Mouse (Mus musculus) kidney, embryonic 14.5 days (tissue): ENCODE results near the gene Mapk12. TPM values are rescaled to one million over a fixed set of nuclear protein-coding genes. Genes with fewer than 3 reads are reported as not detected.
A peak's percentile ranks its signal among the peaks of the same experiment; 100 is the strongest.

ENCODE experiments used
- ATAC-seq: fragments of 200-750 bp; cut with Nextera tagmentation; 2 replicates; pipeline ENCODE4 v1.8.0; 2017; ENCODE audit warnings: moderate number of reproducible peaks, mild to moderate bottlenecking, moderate TSS enrichment, moderate library complexity; ENCODE audit not compliant: low FRiP score, low TSS enrichment
- H3K27ac ChIP-seq: fragments of 300-500 bp; sonication (generic); 2 replicates; pipeline ENCODE4 v1.5.1; 2014; ENCODE audit warnings: low read depth, mild to moderate bottlenecking, low read length, moderate library complexity, mixed read lengths
- H3K27me3 ChIP-seq: fragments of 300-500 bp; sonication (generic); 2 replicates; pipeline ENCODE4 v1.6.1; 2014; ENCODE audit warnings: mild to moderate bottlenecking, low read length; ENCODE audit not compliant: control insufficient read depth, insufficient read depth
- H3K36me3 ChIP-seq: fragments of 300-500 bp; sonication (generic); 2 replicates; pipeline ENCODE4 v1.6.1; 2014; ENCODE audit warnings: low read length, mixed read lengths; ENCODE audit not compliant: control insufficient read depth, insufficient read depth
- H3K4me1 ChIP-seq: fragments of 300-500 bp; sonication (generic); 2 replicates; pipeline ENCODE4 v1.6.1; 2014; ENCODE audit warnings: low read length, mixed read lengths; ENCODE audit not compliant: control insufficient read depth, insufficient read depth
- H3K4me2 ChIP-seq: fragments of 300-500 bp; sonication (generic); replicated peaks from 2 replicates; pipeline ENCODE4 v1.6.1; 2014; ENCODE audit warnings: low read depth, mild to moderate bottlenecking, low read length
- H3K4me3 ChIP-seq: fragments of 300-500 bp; sonication (generic); 2 replicates; pipeline ENCODE4 v1.5.1; 2014; ENCODE audit warnings: mild to moderate bottlenecking, low read length
- H3K9ac ChIP-seq: fragments of 300-500 bp; sonication (generic); 2 replicates; pipeline ENCODE4 v1.6.1; 2014; ENCODE audit warnings: low read depth, mild to moderate bottlenecking, low read length, moderate library complexity
- H3K9me3 ChIP-seq: fragments of 300-500 bp; sonication (generic); 2 replicates; pipeline ENCODE4 v1.6.1; 2016; ENCODE audit warnings: low read length; ENCODE audit not compliant: control insufficient read depth
- WGBS: fragments of 180-500 bp; shearing (Covaris S2); extraction: QIAGEN DNeasy Blood & Tissue Kit; methylation state at CpG from one replicate; pipeline ENCODE4 v1.1.7; 2014; 5-methylcytosine and 5-hydroxymethylcytosine counted together
- polyA plus RNA-seq: library from polyadenylated mRNA; unstranded; fragments of >200 nt; fragmentation: Nextera tagmentation; extraction: Ambion mirVana; gene quantifications from 2 replicates; pipeline ENCODE4 v1.2.1, GENCODE M21; 2014

Gene Mapk12
- polyA plus RNA-seq, 1 experiment from 2014 or later, result 20.8 TPM

DNA sequence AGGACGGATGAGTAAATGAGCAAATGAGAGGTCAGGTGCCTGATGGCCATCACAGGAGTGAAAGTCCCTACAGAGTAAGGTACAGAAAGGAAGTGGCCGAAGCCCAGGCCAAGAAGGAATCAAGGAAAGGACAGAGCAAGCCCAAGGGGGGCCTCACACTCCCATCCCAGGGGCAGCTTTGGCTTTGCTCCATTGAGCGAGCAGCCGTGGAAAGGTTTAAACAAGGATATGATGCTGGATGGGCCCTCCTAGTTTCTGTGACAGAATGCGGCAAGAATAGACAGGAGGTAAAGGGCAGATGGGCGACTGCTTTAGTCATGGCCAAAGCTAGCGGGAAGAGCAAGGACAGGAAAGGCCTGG is 2.5 kb downstream of the Mapk12 start:
- WGBS, result 71% methylated on average over 7 of the region's 7 CpGs

DNA sequence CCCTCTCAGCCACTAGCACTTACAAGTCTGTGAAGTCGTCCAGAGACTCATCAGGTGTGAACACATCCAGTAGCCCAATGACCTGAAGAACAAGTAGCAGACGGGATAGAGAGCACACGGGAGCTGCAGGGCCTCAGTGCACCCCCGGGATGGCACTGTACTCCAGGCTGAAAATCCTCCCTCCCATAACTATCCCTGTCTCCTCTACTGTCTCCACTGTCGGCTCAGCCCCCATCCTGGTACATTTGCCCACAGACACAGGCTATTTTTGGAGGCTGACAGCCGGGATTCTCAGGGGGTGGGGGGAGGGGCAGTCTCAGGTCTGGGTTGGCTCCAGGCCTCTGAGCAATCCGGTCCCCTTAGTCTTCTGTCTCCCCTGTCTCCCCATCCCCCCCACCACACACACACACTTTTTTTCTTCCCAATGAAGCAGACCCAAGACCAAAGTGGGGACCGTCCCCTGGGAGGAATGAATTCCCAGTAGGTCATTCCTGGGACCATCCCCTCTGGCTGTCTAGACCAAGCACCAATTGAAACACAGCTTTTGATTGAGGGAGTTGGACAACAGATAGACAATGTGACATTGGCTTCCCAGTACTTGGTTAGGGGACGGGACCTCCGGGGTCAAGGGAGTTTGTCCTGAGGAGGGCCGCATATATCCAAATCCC is 3.0 kb downstream of the Mapk12 start:
- no peak overlapping the region for H3K4me3 ChIP-seq
- H3K9ac ChIP-seq, result no peak overlapping the region
- H3K4me1 ChIP-seq, result peaks cover 28% of the 10 kb centered on the region
- no peak for ATAC-seq
- H3K9me3 ChIP-seq, result no peaks in the 10 kb centered on the region
- H3K27me3 ChIP-seq, result peaks cover 7% of the 10 kb centered on the region; the same call in 1 of the 2 replicates
- H3K4me2 ChIP-seq, result no peak overlapping the region
- H3K27ac ChIP-seq, result no peak overlapping the region
- 69% methylated on average over 11 of the region's 11 CpGs for WGBS
- H3K36me3 ChIP-seq, result no peaks in the 10 kb centered on the region

More for the DNA sequence above, 2.5 kb downstream of the Mapk12 start:
- no peak for ATAC-seq
- Histone ChIP-seq H3K9me3 (no peaks in the 10 kb centered on the region), H3K4me3 (no peak overlapping the region), H3K4me1 (peaks cover 28% of the 10 kb centered on the region), H3K27ac (no peak overlapping the region), H3K27me3 (peaks cover 7% of the 10 kb centered on the region; the same call in 1 of the 2 replicates), H3K4me2 (no peak overlapping the region), H3K36me3 (no peaks in the 10 kb centered on the region), H3K9ac (no peak overlapping the region)

DNA sequence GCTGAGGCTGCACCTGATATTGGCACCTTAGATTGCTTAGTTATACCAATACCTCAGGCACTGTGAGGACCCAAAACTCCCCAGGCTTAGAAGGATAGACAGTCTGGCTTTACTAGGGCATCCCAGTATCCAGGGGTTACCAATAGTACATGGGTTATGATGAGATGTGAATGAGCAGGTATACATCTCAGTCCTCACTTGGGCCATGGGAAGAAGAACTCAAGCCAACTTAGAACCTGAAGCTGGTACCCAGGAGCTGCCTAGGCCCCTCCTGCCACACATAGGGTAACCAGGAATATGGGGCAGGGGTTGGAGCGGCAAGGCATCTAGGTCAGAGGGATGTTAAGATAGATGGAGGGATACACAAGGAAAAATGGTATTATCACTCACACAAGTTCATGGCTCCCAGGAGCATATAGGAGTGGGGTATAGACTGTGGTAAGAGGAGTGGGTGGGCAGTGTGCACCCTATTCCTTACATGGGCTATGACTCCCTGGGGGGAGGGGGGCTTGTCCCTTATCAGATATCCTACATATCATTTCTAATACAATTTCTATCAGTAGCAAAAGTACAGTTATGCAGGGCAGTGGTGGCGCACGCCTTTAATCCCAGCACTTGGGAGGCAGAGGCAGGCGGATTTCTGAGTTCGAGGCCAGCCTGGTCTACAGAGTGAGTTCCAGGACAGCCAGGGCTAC is 3.9 kb downstream of the Mapk12 start:
- Histone ChIP-seq H3K27me3 (peaks cover 7% of the 10 kb centered on the region; the same call in 1 of the 2 replicates), H3K4me1 (peaks cover 20% of the 10 kb centered on the region; the same call in 1 of the 2 replicates), H3K36me3 (no peaks in the 10 kb centered on the region), H3K4me3 (no peak overlapping the region), H3K4me2 (no peak overlapping the region), H3K9me3 (no peaks in the 10 kb centered on the region), H3K27ac (no peak overlapping the region), H3K9ac (no peak overlapping the region)
- no peak for ATAC-seq
- 98% methylated on average over 5 of the region's 5 CpGs for WGBS

DNA sequence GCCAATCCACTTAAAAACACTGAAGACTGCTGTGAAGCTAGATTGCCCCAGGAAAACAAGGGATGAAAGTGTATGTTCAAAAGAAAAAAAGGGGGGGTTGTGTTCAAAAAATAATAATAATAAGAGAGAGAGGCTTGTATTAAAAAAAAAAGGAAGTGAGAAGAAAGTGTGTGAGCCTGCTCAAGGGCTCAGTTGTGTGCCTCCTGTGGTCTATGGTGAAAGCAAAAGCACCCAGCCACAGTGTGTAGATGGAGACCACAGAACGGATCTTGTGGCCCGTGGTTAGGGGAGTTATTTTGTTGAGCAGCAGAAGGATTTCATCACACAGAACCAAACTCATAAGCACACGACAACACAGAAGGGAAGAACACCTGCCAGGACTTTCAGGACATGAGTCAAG is 9.2 kb downstream of the Mapk12 start:
- WGBS, result 90% methylated on average over 3 of the region's 3 CpGs
- Histone ChIP-seq H3K36me3 (no peaks in the 10 kb centered on the region), H3K4me3 (no peak overlapping the region), H3K27me3 (no peaks in the 10 kb centered on the region), H3K9ac (no peak overlapping the region), H3K4me2 (no peak overlapping the region), H3K27ac (no peak overlapping the region), H3K9me3 (no peaks in the 10 kb centered on the region), H3K4me1 (peaks cover 8% of the 10 kb centered on the region; the same call in 1 of the 2 replicates)
- no peak for ATAC-seq

DNA sequence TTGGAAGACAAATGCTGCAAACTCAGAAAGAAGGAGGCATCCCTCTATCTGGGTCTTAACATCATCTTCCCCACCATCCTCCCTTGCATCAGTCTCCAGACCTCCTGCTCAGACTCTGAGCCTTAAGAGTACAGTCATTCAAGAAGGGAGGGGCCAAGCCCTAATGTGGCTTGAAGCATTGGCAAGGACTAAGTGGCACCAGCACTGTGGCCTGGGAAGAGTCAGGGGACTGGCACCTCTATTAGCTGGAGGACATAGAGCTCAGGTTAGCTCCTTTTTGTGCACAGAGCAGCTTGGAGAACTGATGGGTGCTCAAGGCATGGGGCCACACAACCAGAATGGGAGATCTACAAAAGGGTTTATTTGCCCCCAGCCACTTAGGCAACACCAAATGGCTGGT is 10.3 kb downstream of the Mapk12 start:
- H3K9me3 ChIP-seq, result no peaks in the 10 kb centered on the region
- no peak overlapping the region for H3K9ac ChIP-seq
- no peak overlapping the region for H3K27ac ChIP-seq
- H3K36me3 ChIP-seq, result no peaks in the 10 kb centered on the region
- peaks cover 8% of the 10 kb centered on the region; the same call in 1 of the 2 replicates for H3K4me1 ChIP-seq
- no peak overlapping the region for H3K4me2 ChIP-seq
- ATAC-seq, result no peak
- H3K4me3 ChIP-seq, result no peak overlapping the region
- H3K27me3 ChIP-seq, result no peaks in the 10 kb centered on the region

DNA sequence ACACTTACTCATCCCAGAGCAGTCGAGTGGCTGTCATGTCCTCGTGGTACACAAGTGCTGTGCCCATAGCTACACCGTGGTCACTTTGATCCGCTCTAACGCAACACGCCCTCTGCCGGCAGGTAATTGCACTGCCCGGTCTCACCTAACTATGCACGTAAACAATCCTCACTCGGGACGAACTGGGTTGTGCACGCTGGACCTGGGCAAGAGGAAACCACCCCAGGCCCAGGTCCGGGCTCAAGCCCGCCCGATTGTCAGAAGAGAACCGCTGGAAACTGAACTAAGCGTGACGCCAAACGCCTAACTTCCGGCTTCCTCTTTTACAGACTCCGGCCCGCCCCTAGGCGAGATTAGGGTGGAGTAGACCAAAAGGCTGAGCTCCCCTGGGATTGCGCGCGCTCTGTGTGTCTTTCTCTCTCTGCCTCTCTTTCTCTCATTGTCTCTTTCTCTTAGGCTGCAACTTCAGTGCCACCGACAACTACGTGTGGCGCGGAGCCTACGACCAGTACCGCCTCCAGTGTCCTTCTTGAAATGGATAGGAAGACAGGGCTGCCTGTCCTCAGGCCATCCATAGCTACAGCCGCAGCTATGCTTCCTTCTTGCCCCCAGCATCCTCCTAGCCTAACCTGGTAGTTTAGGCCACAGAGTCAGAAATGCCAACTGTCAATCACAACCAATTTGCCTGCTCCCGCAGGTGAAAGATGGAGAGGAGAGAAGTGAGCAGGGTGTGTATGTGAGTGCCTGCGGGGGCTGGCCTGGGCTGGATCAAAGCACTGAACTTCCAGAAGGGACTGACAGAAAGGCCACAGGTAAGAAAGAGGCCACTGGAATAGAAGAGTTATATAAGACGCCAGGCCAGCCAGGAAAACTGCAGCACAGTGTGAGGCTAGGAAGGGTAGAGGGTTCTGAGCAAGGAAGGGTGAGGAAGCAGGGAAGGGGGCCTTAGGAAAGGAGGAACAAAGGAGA is 11.8 kb downstream of the Mapk12 start, which contains the start of gene Hdac10:
TSS of gene Hdac10 (minus strand) at position 319 of the 969 bp plus-strand sequence.
- 2% methylated on average over 36 of the region's 36 CpGs for WGBS
- Histone ChIP-seq H3K4me3 (peak within 1 kb of the TSS; percentile 62), H3K27me3 (no peaks in the 10 kb centered on the region), H3K9me3 (no peaks in the 10 kb centered on the region), H3K4me1 (peaks cover 11% of the 10 kb centered on the region; the same call in 1 of the 2 replicates), H3K4me2 (peak within 1 kb of the TSS; percentile 72), H3K36me3 (no peaks in the 10 kb centered on the region), H3K9ac (peak within 1 kb of the TSS; percentile 65), H3K27ac (peak within 1 kb of the TSS; percentile 77; the same call in 1 of the 2 replicates)
- peak; percentile 85 for ATAC-seq

DNA sequence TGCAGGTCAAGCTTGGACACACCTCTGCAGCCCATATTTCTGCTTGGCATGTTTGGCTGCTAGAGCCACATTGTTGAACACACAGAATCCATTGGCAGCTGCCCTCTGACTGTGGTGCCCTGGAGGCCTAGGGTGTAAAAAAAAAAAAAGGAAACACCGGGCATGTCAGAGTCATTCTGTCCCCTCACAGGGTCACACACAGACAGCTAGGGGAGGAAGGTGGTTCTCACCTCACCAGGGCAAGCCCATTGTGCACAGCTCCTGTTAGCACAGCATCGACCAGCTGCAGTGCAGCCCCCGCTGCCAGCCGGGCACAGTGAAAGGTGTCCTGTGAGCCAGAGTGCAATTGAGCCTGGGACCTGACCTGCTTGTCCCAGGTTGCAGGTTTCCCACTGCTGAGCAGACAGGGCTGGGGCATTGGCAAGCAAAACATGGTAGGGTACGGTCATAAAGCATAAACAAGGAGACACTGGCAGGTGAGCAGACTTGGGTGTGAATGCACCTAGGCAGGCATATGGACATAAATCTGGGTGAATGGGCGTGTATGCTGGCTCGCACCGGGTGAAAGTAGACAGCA is 13.1 kb downstream of the Mapk12 start:
- Histone ChIP-seq H3K9me3 (no peaks in the 10 kb centered on the region), H3K4me3 (peak overlapping the region; percentile 62), H3K4me1 (peaks cover 16% of the 10 kb centered on the region; the same call in 1 of the 2 replicates), H3K36me3 (no peaks in the 10 kb centered on the region), H3K9ac (peak overlapping the region; percentile 65; the same call in 1 of the 2 replicates), H3K27ac (no peak overlapping the region), H3K4me2 (peak overlapping the region; percentile 72), H3K27me3 (no peaks in the 10 kb centered on the region)
- WGBS, result 82% methylated on average over 8 of the region's 8 CpGs
- ATAC-seq, result no peak

DNA sequence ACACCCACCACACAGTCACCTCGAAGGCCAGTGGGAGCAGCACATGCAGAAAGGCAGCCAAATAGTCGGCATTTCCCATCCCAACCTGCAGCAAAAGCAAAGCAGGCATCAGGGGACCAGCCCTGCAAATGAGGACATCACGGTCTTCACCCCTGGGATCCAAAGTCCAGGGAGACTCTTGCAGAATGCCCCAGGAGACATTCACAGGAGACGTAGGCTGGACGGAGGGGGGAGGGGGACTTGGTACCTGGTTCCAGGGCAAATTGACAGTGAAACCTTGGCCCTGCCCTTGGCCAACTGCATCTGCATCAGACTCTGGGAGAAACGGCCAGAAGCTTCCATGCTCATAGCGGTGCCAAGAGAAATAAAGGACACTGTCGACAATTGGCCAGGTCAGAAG is 13.9 kb downstream of the Mapk12 start:
- Histone ChIP-seq H3K4me2 (no peak overlapping the region), H3K9me3 (no peaks in the 10 kb centered on the region), H3K27me3 (no peaks in the 10 kb centered on the region), H3K4me1 (peaks cover 20% of the 10 kb centered on the region; the same call in 1 of the 2 replicates), H3K36me3 (no peaks in the 10 kb centered on the region), H3K27ac (no peak overlapping the region), H3K4me3 (no peak overlapping the region), H3K9ac (no peak overlapping the region)
- WGBS, result 93% methylated on average over 8 of the region's 8 CpGs
- ATAC-seq, result no peak
